Mouse (Mus musculus) megakaryocyte, embryonic 14.5 days (primary cell): ENCODE measurements around the gene Foxa2. TPM values are rescaled to one million over a fixed set of nuclear protein-coding genes. Genes with fewer than 3 reads are reported as not detected.

Experiments used
- H3K27me3 ChIP-seq: replicated peaks from 2 replicates; pipeline ENCODE3; 2012; ENCODE audit warnings: inconsistent platforms
- H3K36me3 ChIP-seq: replicated peaks from 2 replicates; pipeline ENCODE3; 2012; ENCODE audit warnings: low read length, inconsistent platforms, mixed read lengths
- H3K4me1 ChIP-seq: 2 replicates; pipeline ENCODE4 v1.6.1; 2012; ENCODE audit warnings: inconsistent platforms
- H3K4me3 ChIP-seq: replicated peaks from 2 replicates; pipeline ENCODE3; 2012; ENCODE audit warnings: moderate library complexity, mild to moderate bottlenecking, inconsistent platforms
- H3K9me3 ChIP-seq: 2 replicates; pipeline ENCODE4 v1.6.1; 2012; ENCODE audit warnings: inconsistent platforms
- FLI1 ChIP-seq: IDR thresholded peaks from 2 replicates; pipeline ENCODE4 v1.6.1; 2012; ENCODE audit warnings: low read length, inconsistent platforms, mixed read lengths
- GATA1 ChIP-seq: IDR thresholded peaks from 3 replicates; pipeline ENCODE4 v1.6.1; 2012; ENCODE audit warnings: mixed read lengths, low read length, inconsistent platforms, borderline replicate concordance
- polyA plus RNA-seq: library from polyadenylated mRNA; stranded (reverse); fragments of >175 nt; gene quantifications from 2 replicates; pipeline ENCODE4 v1.2.3, GENCODE M21; 2012; ENCODE audit warnings: low replicate concordance; ENCODE audit not compliant: insufficient read depth

Gene Foxa2
- polyA plus RNA-seq, 1 experiment, result not detected

DNA sequence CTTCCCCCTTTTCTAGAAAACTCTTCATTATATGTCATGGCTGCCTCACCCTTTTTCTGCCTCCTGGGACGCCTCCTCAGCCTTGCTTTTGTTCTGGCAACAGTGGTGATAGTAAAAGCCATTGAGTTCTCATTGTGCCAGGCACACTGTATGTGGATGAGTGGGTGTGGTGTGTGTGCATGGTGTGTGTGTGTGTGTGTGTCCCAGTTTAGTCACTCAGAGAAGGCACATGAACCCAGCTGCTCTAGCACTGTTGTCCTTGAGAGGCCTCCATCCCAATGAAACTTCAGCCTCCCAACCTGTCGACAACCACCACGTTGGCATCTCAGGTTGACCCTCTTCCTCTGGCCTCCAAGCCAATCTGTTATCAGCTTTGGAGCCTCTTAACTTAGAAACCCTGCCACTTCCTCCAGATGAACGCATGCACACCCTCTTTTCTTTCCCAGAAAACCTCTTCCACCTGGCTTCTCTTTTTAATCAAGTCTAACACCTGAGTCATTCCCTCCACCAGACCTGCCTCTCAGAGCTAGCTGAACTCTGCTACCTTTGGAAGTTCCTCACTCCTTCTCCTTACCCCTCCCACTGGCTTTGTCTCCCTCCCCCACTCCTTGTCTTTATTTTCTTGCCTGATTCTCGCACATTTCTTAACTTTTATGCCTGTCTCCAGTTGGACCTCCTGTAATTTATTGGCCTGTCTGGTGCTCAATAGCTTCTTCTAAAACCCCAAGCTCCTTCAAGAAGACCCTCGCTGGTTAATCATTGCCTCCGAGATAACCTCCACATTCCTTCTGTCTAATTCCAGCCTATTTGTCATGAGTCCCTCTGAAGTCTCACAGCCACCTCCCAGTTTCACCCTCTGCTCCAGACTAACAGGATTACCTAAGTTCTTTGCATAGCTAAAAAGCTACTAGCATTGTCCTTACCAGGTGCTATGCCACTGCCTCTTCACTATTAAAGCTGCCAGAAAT is 41.9 kb downstream of the Foxa2 start:
- H3K27me3 ChIP-seq, result no peaks in the 10 kb centered on the region
- H3K9me3 ChIP-seq, result no peaks in the 10 kb centered on the region
- H3K4me1 ChIP-seq, result no peaks in the 10 kb centered on the region
- no peaks in the 10 kb centered on the region for H3K36me3 ChIP-seq
- TF ChIP-seq GATA1 (no peak), FLI1 (no peak)
- H3K4me3 ChIP-seq, result no peak overlapping the region

DNA sequence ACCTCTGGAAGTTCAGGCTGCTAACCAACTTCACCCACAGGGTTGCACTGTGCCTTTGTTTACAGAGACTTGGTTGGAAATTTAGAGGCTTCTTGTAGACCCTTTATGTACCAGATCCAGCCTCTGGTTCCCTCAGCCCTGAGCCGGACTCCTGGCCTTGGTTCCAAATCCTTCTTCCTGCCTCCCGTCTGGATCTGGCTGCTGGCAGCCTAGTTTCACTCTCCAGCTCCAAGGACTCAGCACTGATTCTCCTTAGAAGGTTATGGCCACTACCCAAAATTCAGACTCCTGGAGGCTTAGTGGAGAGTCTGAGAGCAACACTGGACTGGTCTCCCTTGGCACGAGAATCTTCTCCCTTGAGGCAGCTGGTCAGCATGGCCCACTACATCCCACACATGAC is 43.3 kb downstream of the Foxa2 start:
- no peaks in the 10 kb centered on the region for H3K9me3 ChIP-seq
- no peaks in the 10 kb centered on the region for H3K36me3 ChIP-seq
- H3K4me3 ChIP-seq, result no peak overlapping the region
- no peaks in the 10 kb centered on the region for H3K4me1 ChIP-seq
- H3K27me3 ChIP-seq, result no peaks in the 10 kb centered on the region
- TF ChIP-seq FLI1 (no peak), GATA1 (no peak)

GRCm38 (mm10) chr2:147998206-147998966 is 48.4 kb downstream of the Foxa2 start:
- Histone ChIP-seq H3K27me3 (no peaks in the 10 kb centered on the region), H3K4me3 (no peak overlapping the region), H3K9me3 (no peaks in the 10 kb centered on the region), H3K4me1 (no peaks in the 10 kb centered on the region), H3K36me3 (no peaks in the 10 kb centered on the region)
- TF ChIP-seq GATA1 (no peak), FLI1 (no peak)

GRCm38 (mm10) chr2:147996781-147997180 is 50.0 kb downstream of the Foxa2 start:
- Histone ChIP-seq H3K4me3 (no peak overlapping the region), H3K27me3 (no peaks in the 10 kb centered on the region), H3K4me1 (no peaks in the 10 kb centered on the region), H3K36me3 (no peaks in the 10 kb centered on the region), H3K9me3 (no peaks in the 10 kb centered on the region)
- TF ChIP-seq FLI1 (no peak), GATA1 (no peak)

- no peak for TF ChIP-seq GATA1
- no peak for TF ChIP-seq FLI1
- no peak overlapping the region for H3K4me3 ChIP-seq
- H3K9me3 ChIP-seq, result no peaks in the 10 kb centered on the region
- H3K4me1 ChIP-seq, result no peaks in the 10 kb centered on the region
- no peaks in the 10 kb centered on the region for H3K36me3 ChIP-seq
- H3K27me3 ChIP-seq, result no peaks in the 10 kb centered on the region
Measured at GRCm38 (mm10) chr2:147993821-147994220, 52.9 kb downstream of the Foxa2 start.

DNA sequence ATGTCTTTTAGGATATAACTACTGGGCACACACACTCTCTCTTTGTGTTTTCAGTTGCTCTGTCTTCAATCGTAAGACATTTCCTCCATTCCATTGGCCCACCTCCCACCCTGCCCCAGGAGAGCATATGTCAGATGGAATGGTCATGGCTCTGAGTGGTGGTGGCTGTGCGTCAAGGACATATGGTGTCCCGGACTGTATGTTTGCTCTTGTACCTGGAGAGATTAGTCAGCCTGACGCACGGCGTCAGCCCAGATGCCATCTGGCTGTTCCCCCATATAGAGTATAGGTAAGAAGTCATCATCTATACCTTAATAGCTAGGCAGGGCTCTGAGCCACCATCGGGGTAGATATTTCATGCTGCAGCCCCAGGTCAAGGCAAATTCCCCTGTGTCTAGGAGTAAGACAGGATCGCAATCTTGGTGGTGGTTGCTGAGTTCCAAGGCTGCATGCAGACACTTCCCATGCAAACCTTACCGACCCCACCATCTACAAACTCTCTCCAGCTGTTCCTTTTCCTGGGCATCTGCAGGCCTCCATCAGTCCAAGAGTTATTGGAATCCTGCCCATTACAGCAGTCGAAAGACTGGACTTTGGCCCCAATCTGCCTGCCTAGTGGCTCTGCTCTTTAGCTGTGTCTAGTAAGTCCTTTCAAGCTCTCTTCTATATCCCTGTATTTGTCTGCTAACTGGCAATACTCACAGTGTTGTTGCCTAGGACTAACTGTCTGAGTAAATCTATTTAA is 53.7 kb downstream of the Foxa2 start:
- TF ChIP-seq FLI1, result no peak
- no peak for TF ChIP-seq GATA1
- no peaks in the 10 kb centered on the region for H3K36me3 ChIP-seq
- no peaks in the 10 kb centered on the region for H3K4me1 ChIP-seq
- H3K27me3 ChIP-seq, result no peaks in the 10 kb centered on the region
- H3K9me3 ChIP-seq, result no peaks in the 10 kb centered on the region
- H3K4me3 ChIP-seq, result no peak overlapping the region
